Mouse (Mus musculus): Measurements from ENCODE around the gene Vsig10l. TPM values are rescaled to one million over a fixed set of nuclear protein-coding genes. Genes with fewer than 3 reads are reported as not detected.

Gene Vsig10l
- polyA plus RNA-seq, 1 experiment = 9.5 TPM

- TF ChIP-seq POLR2A (IDR thresholded peaks at IDR 0.05; ENCODE audit: borderline replicate concordance, extremely low read depth, insufficient read depth, insufficient read length, poor library complexity, severe bottlenecking) (no peak), CTCF (IDR thresholded peaks at IDR 0.05; ENCODE audit: borderline replicate concordance, extremely low read depth, insufficient read depth, insufficient read length) (no peak)
- DNase-seq (ENCODE audit: low read depth) = no peak
Observed at GRCm38 (mm10) chr7:43441071-43441470, 21.9 kb upstream of the Vsig10l start.

- DNase-seq (ENCODE audit: low read depth) = no peak
- TF ChIP-seq CTCF (IDR thresholded peaks at IDR 0.05; ENCODE audit: borderline replicate concordance, extremely low read depth, insufficient read depth, insufficient read length) = no peak
- TF ChIP-seq POLR2A (IDR thresholded peaks at IDR 0.05; ENCODE audit: borderline replicate concordance, extremely low read depth, insufficient read depth, insufficient read length, poor library complexity, severe bottlenecking) = no peak
Observed at GRCm38 (mm10) chr7:43442684-43443083, 20.3 kb upstream of the Vsig10l start.

- 0 out of 2 replicates have a peak, but pooled peaks have one; percentile 2 for TF ChIP-seq POLR2A (IDR thresholded peaks at IDR 0.05; ENCODE audit: borderline replicate concordance, extremely low read depth, insufficient read depth, insufficient read length, poor library complexity, severe bottlenecking)
- no peak for TF ChIP-seq CTCF (IDR thresholded peaks at IDR 0.05; ENCODE audit: borderline replicate concordance, extremely low read depth, insufficient read depth, insufficient read length)
Observed at GRCm38 (mm10) chr7:43443126-43443916, 19.6 kb upstream of the Vsig10l start.

GRCm38 (mm10) chr7:43443917-43444293, 19.0 kb upstream of the Vsig10l start, which contains the start of the genes Etfb and Gm45233:
Etfb (plus strand) TSS chr7:43444083.
Gm45233 (plus strand) TSS chr7:43444128.
- peak; percentile 28; the same call in 1 of the 2 replicates for TF ChIP-seq POLR2A (IDR thresholded peaks at IDR 0.05; ENCODE audit: borderline replicate concordance, extremely low read depth, insufficient read depth, insufficient read length, poor library complexity, severe bottlenecking)
- TF ChIP-seq CTCF (IDR thresholded peaks at IDR 0.05; ENCODE audit: borderline replicate concordance, extremely low read depth, insufficient read depth, insufficient read length) = no peak
- peak; percentile 98 for DNase-seq (ENCODE audit: low read depth)

More at GRCm38 (mm10) chr7:43443126-43443916, 19.6 kb upstream of the Vsig10l start:
- DNase-seq (ENCODE audit: low read depth) = peak; percentile 75

GRCm38 (mm10) chr7:43447801-43448200, 15.2 kb upstream of the Vsig10l start:
- TF ChIP-seq CTCF (IDR thresholded peaks at IDR 0.05; ENCODE audit: borderline replicate concordance, extremely low read depth, insufficient read depth, insufficient read length) (no peak), POLR2A (IDR thresholded peaks at IDR 0.05; ENCODE audit: borderline replicate concordance, extremely low read depth, insufficient read depth, insufficient read length, poor library complexity, severe bottlenecking) (no peak)
- no peak for DNase-seq (ENCODE audit: low read depth)

- TF ChIP-seq POLR2A (IDR thresholded peaks at IDR 0.05; ENCODE audit: borderline replicate concordance, extremely low read depth, insufficient read depth, insufficient read length, poor library complexity, severe bottlenecking) (no peak), CTCF (IDR thresholded peaks at IDR 0.05; ENCODE audit: borderline replicate concordance, extremely low read depth, insufficient read depth, insufficient read length) (no peak)
- no peak for DNase-seq (ENCODE audit: low read depth)
Observed at GRCm38 (mm10) chr7:43448246-43448645, 14.7 kb upstream of the Vsig10l start.

GRCm38 (mm10) chr7:43449811-43450210, 13.1 kb upstream of the Vsig10l start:
- TF ChIP-seq CTCF (IDR thresholded peaks at IDR 0.05; ENCODE audit: borderline replicate concordance, extremely low read depth, insufficient read depth, insufficient read length) (no peak), POLR2A (IDR thresholded peaks at IDR 0.05; ENCODE audit: borderline replicate concordance, extremely low read depth, insufficient read depth, insufficient read length, poor library complexity, severe bottlenecking) (no peak)
- no peak for DNase-seq (ENCODE audit: low read depth)

GRCm38 (mm10) chr7:43451726-43452125, 11.2 kb upstream of the Vsig10l start:
- no peak for DNase-seq (ENCODE audit: low read depth)
- TF ChIP-seq CTCF (IDR thresholded peaks at IDR 0.05; ENCODE audit: borderline replicate concordance, extremely low read depth, insufficient read depth, insufficient read length) = no peak
- no peak for TF ChIP-seq POLR2A (IDR thresholded peaks at IDR 0.05; ENCODE audit: borderline replicate concordance, extremely low read depth, insufficient read depth, insufficient read length, poor library complexity, severe bottlenecking)

- no peak for TF ChIP-seq POLR2A (IDR thresholded peaks at IDR 0.05; ENCODE audit: borderline replicate concordance, extremely low read depth, insufficient read depth, insufficient read length, poor library complexity, severe bottlenecking)
- peak; percentile 14; the same call in 1 of the 2 replicates for TF ChIP-seq CTCF (IDR thresholded peaks at IDR 0.05; ENCODE audit: borderline replicate concordance, extremely low read depth, insufficient read depth, insufficient read length)
- no peak for DNase-seq (ENCODE audit: low read depth)
Observed at GRCm38 (mm10) chr7:43452609-43453008, 10.3 kb upstream of the Vsig10l start.

GRCm38 (mm10) chr7:43453599-43454355, 9.2 kb upstream of the Vsig10l start:
- no peak for DNase-seq (ENCODE audit: low read depth)
- no peak for TF ChIP-seq POLR2A (IDR thresholded peaks at IDR 0.05; ENCODE audit: borderline replicate concordance, extremely low read depth, insufficient read depth, insufficient read length, poor library complexity, severe bottlenecking)
- no peak for TF ChIP-seq CTCF (IDR thresholded peaks at IDR 0.05; ENCODE audit: borderline replicate concordance, extremely low read depth, insufficient read depth, insufficient read length)

GRCm38 (mm10) chr7:43454371-43454770, 8.6 kb upstream of the Vsig10l start:
- TF ChIP-seq POLR2A (IDR thresholded peaks at IDR 0.05; ENCODE audit: borderline replicate concordance, extremely low read depth, insufficient read depth, insufficient read length, poor library complexity, severe bottlenecking) (no peak), CTCF (IDR thresholded peaks at IDR 0.05; ENCODE audit: borderline replicate concordance, extremely low read depth, insufficient read depth, insufficient read length) (no peak)

More at GRCm38 (mm10) chr7:43454371-43454770, 8.6 kb upstream of the Vsig10l start:
- DNase-seq (ENCODE audit: low read depth) = no peak
